Mouse (Mus musculus): ENCODE data around the gene Tk2. TPM values are rescaled to one million over a fixed set of nuclear protein-coding genes. Genes with fewer than 3 reads are reported as not detected.

The Tk2 gene
- polyA plus RNA-seq, 1 experiment = 17.2 TPM

DNA sequence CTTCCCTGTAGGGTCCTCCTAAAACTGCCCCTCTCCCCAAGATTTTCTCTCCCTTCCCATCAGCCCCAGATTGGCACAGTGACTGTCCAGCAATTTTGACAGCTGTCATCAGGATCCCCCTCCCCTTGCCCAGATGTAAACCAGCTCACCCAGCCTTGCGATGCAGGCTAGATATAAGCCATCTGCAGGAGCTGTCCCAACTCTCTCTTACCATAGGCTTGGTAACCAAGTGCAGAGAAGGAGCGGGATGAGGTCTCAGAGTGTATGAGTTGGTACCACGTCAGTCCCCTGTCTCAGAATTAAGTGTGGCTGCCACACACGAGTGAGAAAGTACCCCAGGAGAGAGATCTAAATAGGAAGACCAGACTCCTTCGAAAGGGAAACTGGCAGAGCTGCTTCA lies 59.9 kb downstream of the Tk2 start:
- Histone ChIP-seq H3K4me3 (ENCODE audit: low read depth, low read length) (no peak overlapping the region), H3K4me1 (ENCODE audit: control insufficient read depth, insufficient read depth, low read length) (no peaks in the 10 kb centered on the region), H3K36me3 (ENCODE audit: control insufficient read depth, insufficient read depth, low read length, poor library complexity, severe bottlenecking) (no peaks in the 10 kb centered on the region), H3K9ac (ENCODE audit: low read depth, poor library complexity, severe bottlenecking) (no peak overlapping the region), H3K27ac (ENCODE audit: insufficient read depth, low read length) (no peak overlapping the region), H3K27me3 (ENCODE audit: control insufficient read depth, insufficient read depth, low read length, poor library complexity, severe bottlenecking) (no peaks in the 10 kb centered on the region; the same call in 1 of the 2 replicates), H3K9me3 (replicated peaks; ENCODE audit: control insufficient read depth, insufficient read depth, low read length, poor library complexity, severe bottlenecking) (peaks cover 4% of the 10 kb centered on the region; the same call in 1 of the 2 replicates)
- TF ChIP-seq CTCF (IDR thresholded peaks at IDR 0.05; ENCODE audit: low read depth, low read length) (no peak), EP300 (IDR thresholded peaks at IDR 0.05; ENCODE audit: insufficient read depth, low read depth, low read length) (no peak), POLR2A (IDR thresholded peaks at IDR 0.05; ENCODE audit: insufficient read depth, low read length) (no peak)

DNA sequence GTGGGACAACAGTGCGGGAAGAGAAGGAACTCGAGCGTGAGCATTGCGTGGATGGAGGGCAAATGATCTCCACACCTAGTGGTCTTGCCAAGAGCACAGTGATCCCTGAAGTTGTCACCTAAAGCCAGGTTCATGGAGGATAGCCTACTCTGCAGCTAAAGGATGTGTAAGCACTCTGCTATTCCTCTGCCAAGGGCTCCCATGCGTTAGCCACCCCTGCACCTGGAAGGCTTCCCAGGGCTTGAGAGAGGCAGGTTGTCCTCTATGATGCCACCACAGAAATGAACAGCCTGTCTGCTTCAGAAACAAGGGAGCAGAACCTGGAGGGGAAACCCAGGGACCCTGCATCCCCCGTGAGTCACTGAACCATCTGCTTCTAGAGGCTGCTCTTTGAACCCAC lies 60.7 kb downstream of the Tk2 start:
- no peak overlapping the region for H3K27ac ChIP-seq (ENCODE audit: insufficient read depth, low read length)
- no peaks in the 10 kb centered on the region for H3K36me3 ChIP-seq (ENCODE audit: control insufficient read depth, insufficient read depth, low read length, poor library complexity, severe bottlenecking)
- TF ChIP-seq CTCF (IDR thresholded peaks at IDR 0.05; ENCODE audit: low read depth, low read length) = no peak
- no peak for TF ChIP-seq POLR2A (IDR thresholded peaks at IDR 0.05; ENCODE audit: insufficient read depth, low read length)
- TF ChIP-seq EP300 (IDR thresholded peaks at IDR 0.05; ENCODE audit: insufficient read depth, low read depth, low read length) = no peak

DNA sequence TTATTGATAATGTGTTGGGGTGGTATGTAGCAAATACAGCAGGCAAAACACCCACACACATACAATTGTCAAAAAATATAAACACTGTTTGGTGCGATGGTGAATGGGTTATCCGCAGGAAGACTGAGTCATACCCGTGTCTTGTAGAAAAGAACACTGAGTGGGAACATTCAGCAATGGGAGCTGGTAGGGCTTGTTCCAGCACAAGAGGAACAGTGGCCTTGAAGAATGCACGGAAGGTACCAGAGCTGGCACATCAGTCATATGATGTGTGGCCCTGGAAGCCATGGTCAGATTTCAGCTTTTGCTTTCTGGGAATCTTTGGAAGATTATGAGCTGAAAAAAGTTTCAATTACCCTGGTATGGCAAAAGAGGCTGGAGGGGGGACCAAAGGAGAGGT lies 61.5 kb downstream of the Tk2 start:
- Histone ChIP-seq H3K9ac (ENCODE audit: low read depth, poor library complexity, severe bottlenecking) (no peak overlapping the region), H3K27ac (ENCODE audit: insufficient read depth, low read length) (no peak overlapping the region), H3K9me3 (replicated peaks; ENCODE audit: control insufficient read depth, insufficient read depth, low read length, poor library complexity, severe bottlenecking) (no peaks in the 10 kb centered on the region), H3K4me1 (ENCODE audit: control insufficient read depth, insufficient read depth, low read length) (no peaks in the 10 kb centered on the region), H3K4me3 (ENCODE audit: low read depth, low read length) (no peak overlapping the region), H3K36me3 (ENCODE audit: control insufficient read depth, insufficient read depth, low read length, poor library complexity, severe bottlenecking) (no peaks in the 10 kb centered on the region), H3K27me3 (ENCODE audit: control insufficient read depth, insufficient read depth, low read length, poor library complexity, severe bottlenecking) (no peaks in the 10 kb centered on the region)
- TF ChIP-seq EP300 (IDR thresholded peaks at IDR 0.05; ENCODE audit: insufficient read depth, low read depth, low read length) = no peak

More for the DNA sequence above, 60.7 kb downstream of the Tk2 start:
- no peaks in the 10 kb centered on the region for H3K27me3 ChIP-seq (ENCODE audit: control insufficient read depth, insufficient read depth, low read length, poor library complexity, severe bottlenecking)
- H3K4me3 ChIP-seq (ENCODE audit: low read depth, low read length) = no peak overlapping the region
- no peaks in the 10 kb centered on the region for H3K4me1 ChIP-seq (ENCODE audit: control insufficient read depth, insufficient read depth, low read length)
- no peak overlapping the region for H3K9ac ChIP-seq (ENCODE audit: low read depth, poor library complexity, severe bottlenecking)
- H3K9me3 ChIP-seq (replicated peaks; ENCODE audit: control insufficient read depth, insufficient read depth, low read length, poor library complexity, severe bottlenecking) = no peaks in the 10 kb centered on the region

DNA sequence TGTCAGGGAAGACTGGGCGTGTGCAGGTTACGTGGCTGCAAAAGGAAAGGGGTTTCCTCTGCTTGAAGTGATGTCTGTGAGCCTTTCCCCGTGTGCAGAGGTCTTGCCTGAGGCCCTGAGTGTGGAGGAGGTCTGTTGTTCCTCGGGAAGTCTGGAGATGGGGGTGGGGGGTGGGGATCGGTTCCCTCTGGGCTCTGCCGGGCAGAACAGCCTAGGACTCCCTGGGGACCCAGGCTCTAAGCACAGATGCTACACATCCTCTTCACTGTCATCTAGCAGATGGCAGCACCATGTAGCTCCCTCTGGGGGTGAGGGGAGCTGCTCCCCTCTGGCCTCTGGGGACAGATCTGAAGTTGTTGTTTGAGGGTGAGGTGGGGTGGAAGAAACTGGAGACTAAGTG lies 63.5 kb downstream of the Tk2 start:
- TF ChIP-seq EP300 (IDR thresholded peaks at IDR 0.05; ENCODE audit: insufficient read depth, low read depth, low read length) (no peak), POLR2A (IDR thresholded peaks at IDR 0.05; ENCODE audit: insufficient read depth, low read length) (no peak), CTCF (IDR thresholded peaks at IDR 0.05; ENCODE audit: low read depth, low read length) (no peak)
- no peak overlapping the region for H3K4me3 ChIP-seq (ENCODE audit: low read depth, low read length)
- H3K27ac ChIP-seq (ENCODE audit: insufficient read depth, low read length) = no peak overlapping the region
- no peak overlapping the region for H3K9ac ChIP-seq (ENCODE audit: low read depth, poor library complexity, severe bottlenecking)
- no peaks in the 10 kb centered on the region for H3K36me3 ChIP-seq (ENCODE audit: control insufficient read depth, insufficient read depth, low read length, poor library complexity, severe bottlenecking)
- H3K4me1 ChIP-seq (ENCODE audit: control insufficient read depth, insufficient read depth, low read length) = no peaks in the 10 kb centered on the region
- H3K27me3 ChIP-seq (ENCODE audit: control insufficient read depth, insufficient read depth, low read length, poor library complexity, severe bottlenecking) = no peaks in the 10 kb centered on the region
- H3K9me3 ChIP-seq (replicated peaks; ENCODE audit: control insufficient read depth, insufficient read depth, low read length, poor library complexity, severe bottlenecking) = no peaks in the 10 kb centered on the region

DNA sequence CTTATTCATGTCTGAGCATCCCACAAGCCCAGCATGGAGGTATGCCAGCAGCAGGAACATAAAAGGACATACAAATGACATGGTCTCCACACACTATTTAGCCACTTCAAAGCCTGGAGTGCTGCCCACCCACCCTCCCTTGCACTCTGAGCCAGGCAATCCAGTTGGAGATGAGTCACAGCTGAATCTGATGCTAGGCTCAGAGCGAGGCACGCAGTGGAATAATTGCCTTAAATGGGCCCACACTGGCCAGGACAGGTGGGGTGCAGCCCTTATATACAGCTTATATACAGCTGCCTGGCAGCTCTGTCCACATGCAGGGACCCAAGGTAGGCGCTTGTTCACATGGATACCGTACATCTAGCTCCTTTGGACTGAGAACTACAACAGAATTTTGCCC lies 71.3 kb downstream of the Tk2 start:
- no peak for TF ChIP-seq CTCF (IDR thresholded peaks at IDR 0.05; ENCODE audit: low read depth, low read length)
- no peak for TF ChIP-seq POLR2A (IDR thresholded peaks at IDR 0.05; ENCODE audit: insufficient read depth, low read length)
- TF ChIP-seq EP300 (IDR thresholded peaks at IDR 0.05; ENCODE audit: insufficient read depth, low read depth, low read length) = no peak
- no peak overlapping the region for H3K9ac ChIP-seq (ENCODE audit: low read depth, poor library complexity, severe bottlenecking)
- H3K4me1 ChIP-seq (ENCODE audit: control insufficient read depth, insufficient read depth, low read length) = no peaks in the 10 kb centered on the region
- no peak overlapping the region for H3K27ac ChIP-seq (ENCODE audit: insufficient read depth, low read length)
- no peaks in the 10 kb centered on the region for H3K36me3 ChIP-seq (ENCODE audit: control insufficient read depth, insufficient read depth, low read length, poor library complexity, severe bottlenecking)
- no peak overlapping the region for H3K4me3 ChIP-seq (ENCODE audit: low read depth, low read length)
- no peaks in the 10 kb centered on the region for H3K9me3 ChIP-seq (replicated peaks; ENCODE audit: control insufficient read depth, insufficient read depth, low read length, poor library complexity, severe bottlenecking)
- peaks cover 5% of the 10 kb centered on the region for H3K27me3 ChIP-seq (ENCODE audit: control insufficient read depth, insufficient read depth, low read length, poor library complexity, severe bottlenecking)

Other genes starting within 250 kb of the Tk2 start
- gene Cdh5, start 146.9 kb downstream of the Tk2 start, polyA plus RNA-seq (2011; ENCODE audit: insufficient read depth, insufficient read length, low read depth, missing spikeins) = 0.34 and 0.38 TPM in 2 replicates
- 0.23 and 0.51 TPM in 2 replicates for gene Bean1, start 78.1 kb downstream of the Tk2 start, polyA plus RNA-seq (2011; ENCODE audit: insufficient read depth, insufficient read length, low read depth, missing spikeins)
- gene Cklf, start 2.3 kb upstream of the Tk2 start, polyA plus RNA-seq (2011; ENCODE audit: insufficient read depth, insufficient read length, low read depth, missing spikeins) = 20.4 and 21.0 TPM in 2 replicates
- not detected in 2 replicates for gene Cmtm2a, start 44.6 kb upstream of the Tk2 start, polyA plus RNA-seq (2011; ENCODE audit: insufficient read depth, insufficient read length, low read depth, missing spikeins)
- not detected in 2 replicates for gene Gm45711, start 61.5 kb upstream of the Tk2 start, polyA plus RNA-seq (2011; ENCODE audit: insufficient read depth, insufficient read length, low read depth, missing spikeins)
- not detected in 2 replicates for gene Cmtm1, start 61.6 kb upstream of the Tk2 start, polyA plus RNA-seq (2011; ENCODE audit: insufficient read depth, insufficient read length, low read depth, missing spikeins)
- gene Gm11020, start 73.0 kb upstream of the Tk2 start, polyA plus RNA-seq (2011; ENCODE audit: insufficient read depth, insufficient read length, low read depth, missing spikeins) = not detected in 2 replicates
- gene Cmtm2b, start 73.7 kb upstream of the Tk2 start, polyA plus RNA-seq (2011; ENCODE audit: insufficient read depth, insufficient read length, low read depth, missing spikeins) = not detected in 2 replicates
- gene Cmtm3, start 90.9 kb upstream of the Tk2 start, polyA plus RNA-seq (2011; ENCODE audit: insufficient read depth, insufficient read length, low read depth, missing spikeins) = 20.3 and 22.2 TPM in 2 replicates
- gene Cmtm4, start 147.2 kb upstream of the Tk2 start, polyA plus RNA-seq (2011; ENCODE audit: insufficient read depth, insufficient read length, low read depth, missing spikeins) = 53.7 and 58.1 TPM in 2 replicates
- 43.2 and 54.9 TPM in 2 replicates for gene Dync1li2, start 194.5 kb upstream of the Tk2 start, polyA plus RNA-seq (2011; ENCODE audit: insufficient read depth, insufficient read length, low read depth, missing spikeins)

Measured in ES-Bruce4 (cell line).